Mouse (Mus musculus): ENCODE data around the gene Fbn1. TPM values are rescaled to one million over a fixed set of nuclear protein-coding genes. Genes with fewer than 3 reads are reported as not detected.

Gene Fbn1
- total RNA-seq, 4 experiments from 2014 or later = 9.0 to 10.6 (median 9.7) TPM

- no peak for DNase-seq (ENCODE audit: low spot score in 2 of 2)
Measured at GRCm38 (mm10) chr2:125456059-125456789, 51.6 kb downstream of the Fbn1 start.

- DNase-seq (ENCODE audit: low spot score in 2 of 2) = no peak
Measured at GRCm38 (mm10) chr2:125454781-125455180, 53.0 kb downstream of the Fbn1 start.

- DNase-seq (ENCODE audit: low spot score in 2 of 2) = no peak
Measured at GRCm38 (mm10) chr2:125452369-125453097, 55.3 kb downstream of the Fbn1 start.

- DNase-seq (ENCODE audit: low spot score in 2 of 2) = no peak
Measured at GRCm38 (mm10) chr2:125449361-125449760, 58.4 kb downstream of the Fbn1 start.

GRCm38 (mm10) chr2:125448881-125449280 is 58.9 kb downstream of the Fbn1 start:
- DNase-seq (ENCODE audit: low spot score in 2 of 2) = no peak

GRCm38 (mm10) chr2:125447274-125447898 is 60.4 kb downstream of the Fbn1 start:
- no peak for DNase-seq (ENCODE audit: low spot score in 2 of 2)

GRCm38 (mm10) chr2:125438381-125438780 is 69.4 kb downstream of the Fbn1 start:
- DNase-seq (ENCODE audit: low spot score in 2 of 2) = no peak

GRCm38 (mm10) chr2:125436240-125436639 is 71.6 kb downstream of the Fbn1 start:
- DNase-seq (ENCODE audit: low spot score in 2 of 2) = no peak

- DNase-seq (ENCODE audit: low spot score in 2 of 2) = no peak
Measured at GRCm38 (mm10) chr2:125433524-125433923, 74.3 kb downstream of the Fbn1 start.

GRCm38 (mm10) chr2:125431491-125431890 is 76.3 kb downstream of the Fbn1 start:
- no peak for DNase-seq (ENCODE audit: low spot score in 2 of 2)

- no peak for DNase-seq (ENCODE audit: low spot score in 2 of 2)
Measured at GRCm38 (mm10) chr2:125428811-125429438, 78.9 kb downstream of the Fbn1 start.

- no peak for DNase-seq (ENCODE audit: low spot score in 2 of 2)
Measured at GRCm38 (mm10) chr2:125420604-125421003, 87.2 kb downstream of the Fbn1 start.

- DNase-seq (ENCODE audit: low spot score in 2 of 2) = no peak
Measured at GRCm38 (mm10) chr2:125419681-125420080, 88.1 kb downstream of the Fbn1 start.

- no peak for DNase-seq (ENCODE audit: low spot score in 2 of 2)
Measured at GRCm38 (mm10) chr2:125418546-125418945, 89.2 kb downstream of the Fbn1 start.

GRCm38 (mm10) chr2:125416541-125417245 is 91.1 kb downstream of the Fbn1 start:
- no peak for DNase-seq (ENCODE audit: low spot score in 2 of 2)

- no peak for DNase-seq (ENCODE audit: low spot score in 2 of 2)
Measured at GRCm38 (mm10) chr2:125412351-125412750, 95.4 kb downstream of the Fbn1 start.

- DNase-seq (ENCODE audit: low spot score in 2 of 2) = no peak
Measured at GRCm38 (mm10) chr2:125411777-125412176, 96.0 kb downstream of the Fbn1 start.

- DNase-seq (ENCODE audit: low spot score in 2 of 2) = no peak
Measured at GRCm38 (mm10) chr2:125404509-125405105, 103.2 kb downstream of the Fbn1 start.

GRCm38 (mm10) chr2:125402276-125402675 is 105.5 kb downstream of the Fbn1 start:
- no peak for DNase-seq (ENCODE audit: low spot score in 2 of 2)

- DNase-seq (ENCODE audit: low spot score in 2 of 2) = no peak
Measured at GRCm38 (mm10) chr2:125400121-125400520, 107.7 kb downstream of the Fbn1 start.

- no peak for DNase-seq (ENCODE audit: low spot score in 2 of 2)
Measured at GRCm38 (mm10) chr2:125397796-125398195, 110.0 kb downstream of the Fbn1 start.

Data from layer of hippocampus, adult 8-10 months (tissue).